17 mouse cellular contexts compared by ENCODE assay signal in genomic region chr7:12891334-12891733, GRCm38 (mm10). TPM values are rescaled to one million over a fixed set of nuclear protein-coding genes. Genes with fewer than 3 reads are reported as not detected.
"Had no signal": no experiment of that assay in that cellular context is flagged by ENCODE, and none has a peak within 500 bp of the region (broad histone marks: within the 10 kb centered on the region; RNA-seq: fewer than 3 reads in every experiment).

No protein-coding gene starts in this region.

- DNase-seq: kidney, adult 8-10 months; kidney, postnatal 10 days; kidney, postnatal 36 days; layer of hippocampus, postnatal 36 days; liver, embryonic 13.5 days; lung, adult 2 months; midbrain, embryonic 14.5 days; right cerebral cortex, adult 18-20 months; right cerebral cortex, postnatal 14 days; right cerebral cortex, postnatal 4 days; thymus, adult 2 months; thymus, postnatal 14 days; thymus, postnatal 4 days had no signal

- H3K4me3 ChIP-seq: kidney, embryonic 15.5 days; left cerebral cortex, adult 2 months; liver, embryonic 13.5 days had no signal

- H3K9me3 ChIP-seq: kidney, embryonic 15.5 days; liver, embryonic 13.5 days had no signal

- H3K4me1 ChIP-seq: kidney, embryonic 15.5 days; liver, embryonic 13.5 days had no signal

- H3K27ac ChIP-seq: kidney, embryonic 15.5 days; left cerebral cortex, adult 2 months; liver, embryonic 13.5 days; macrophage; stomach, postnatal 0 days had no signal

- H3K27me3 ChIP-seq: kidney, embryonic 15.5 days; liver, embryonic 13.5 days had no signal

RNA-seq across cellular contexts. Expression of gene Rnf225, which starts 35.9 kb away (rescaled TPM):
- polyA plus RNA-seq: macrophage had no signal
